Mouse (Mus musculus) cortical plate, adult 2 months (tissue): ENCODE results near the gene AA986860. TPM values are rescaled to one million over a fixed set of nuclear protein-coding genes. Genes with fewer than 3 reads are reported as not detected.

Experiments
- H3K27ac ChIP-seq: fragments of 200-500 bp; 2 replicates; pipeline ENCODE4 v1.5.1; 2012; ENCODE audit warnings: low read length, control low read depth, inconsistent platforms; ENCODE audit not compliant: insufficient read depth
- H3K4me1 ChIP-seq: fragments of 200-500 bp; 2 replicates; pipeline ENCODE4 v1.6.1; 2011; ENCODE audit warnings: low read length; ENCODE audit not compliant: control insufficient read depth, insufficient read depth
- H3K4me3 ChIP-seq: fragments of 200-500 bp; 2 replicates; pipeline ENCODE4 v1.5.1; 2011; ENCODE audit warnings: mild to moderate bottlenecking, low read length, control low read depth; ENCODE audit not compliant: insufficient read depth
- CTCF ChIP-seq: fragments of 200-500 bp; IDR thresholded peaks from 2 replicates; pipeline ENCODE4 v1.5.1; 2011; ENCODE audit warnings: mild to moderate bottlenecking, control low read depth, low read length; ENCODE audit not compliant: insufficient read depth; ENCODE audit errors: extremely low read depth
- POLR2A ChIP-seq: fragments of 200-500 bp; IDR thresholded peaks from 2 replicates; pipeline ENCODE4 v1.6.1; 2011; ENCODE audit warnings: mild to moderate bottlenecking, low read length, control low read depth; ENCODE audit not compliant: insufficient read depth; ENCODE audit errors: extremely low read depth
- polyA plus RNA-seq: library from polyadenylated mRNA; depleted of rRNA; stranded (reverse); fragments of >200 nt; gene quantifications from 2 replicates; pipeline ENCODE4 v1.2.3, GENCODE M21; 2012

The AA986860 gene
- polyA plus RNA-seq, 1 experiment, result 2.4 TPM

DNA sequence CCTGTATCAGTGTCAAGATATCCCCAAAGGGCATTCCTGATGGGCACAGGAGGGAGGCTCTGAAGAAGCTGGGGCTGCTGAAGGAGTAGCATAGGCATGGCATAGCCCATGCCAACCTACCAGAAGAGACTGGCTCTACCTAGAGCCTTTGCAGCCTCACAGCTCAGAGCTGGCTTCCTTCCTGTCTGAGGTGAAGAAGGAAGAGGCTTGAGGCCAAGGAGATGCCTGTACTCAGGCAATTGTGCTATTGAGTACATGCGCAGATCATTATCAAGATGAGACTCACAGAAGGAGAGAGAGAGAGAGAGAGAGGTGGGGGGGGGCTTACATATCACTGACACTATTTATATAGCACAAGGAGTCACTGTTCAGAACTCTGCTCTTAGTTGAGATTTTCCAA, 12.0 kb downstream of the AA986860 start:
- H3K4me1 ChIP-seq, result no peaks in the 10 kb centered on the region
- no peak for TF ChIP-seq CTCF
- no peak for TF ChIP-seq POLR2A

DNA sequence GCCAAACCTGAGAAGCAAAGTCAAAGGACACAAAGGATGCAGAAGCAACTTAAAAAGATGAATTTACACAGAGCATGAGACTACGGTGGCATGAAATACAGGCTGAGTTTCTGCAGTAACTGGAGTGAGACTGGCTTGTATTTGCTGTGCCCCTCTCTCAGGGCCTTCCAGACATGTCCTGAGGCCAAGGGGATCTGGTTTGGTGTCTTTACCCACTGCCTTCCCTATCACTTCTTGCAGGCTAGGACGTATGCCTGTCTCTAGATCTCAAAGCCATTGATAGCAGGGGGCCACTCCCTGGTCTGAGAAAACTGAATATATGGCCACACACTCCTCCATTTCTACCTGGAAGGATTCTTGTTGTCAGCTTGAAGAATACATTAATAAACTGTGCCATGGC, 12.4 kb downstream of the AA986860 start:
- Histone ChIP-seq H3K27ac (no peak overlapping the region), H3K4me1 (no peaks in the 10 kb centered on the region), H3K4me3 (no peak overlapping the region)
- TF ChIP-seq CTCF, result no peak
- no peak for TF ChIP-seq POLR2A

More for the DNA sequence above, 12.0 kb downstream of the AA986860 start:
- no peak overlapping the region for H3K4me3 ChIP-seq
- no peak overlapping the region for H3K27ac ChIP-seq

DNA sequence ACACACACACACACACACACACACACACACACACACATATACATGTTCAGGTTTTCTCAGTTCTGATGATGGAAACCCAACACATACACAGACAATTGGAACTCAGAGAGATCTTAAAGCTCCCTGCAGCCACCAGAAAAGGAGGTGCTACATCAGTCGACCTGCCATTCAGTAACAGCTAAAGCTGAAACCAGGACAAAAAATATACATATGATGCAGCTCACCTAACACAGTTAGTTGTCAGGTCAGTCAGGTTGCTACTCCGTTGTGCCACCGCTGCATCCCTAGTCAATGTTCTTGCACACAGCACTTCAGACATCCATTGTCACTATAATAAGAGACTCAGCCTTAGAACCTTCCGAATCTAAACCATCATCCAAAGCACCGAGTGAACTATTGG, 13.2 kb downstream of the AA986860 start:
- TF ChIP-seq POLR2A, result no peak
- no peak for TF ChIP-seq CTCF
- no peak overlapping the region for H3K4me3 ChIP-seq
- H3K27ac ChIP-seq, result no peak overlapping the region
- H3K4me1 ChIP-seq, result no peaks in the 10 kb centered on the region

DNA sequence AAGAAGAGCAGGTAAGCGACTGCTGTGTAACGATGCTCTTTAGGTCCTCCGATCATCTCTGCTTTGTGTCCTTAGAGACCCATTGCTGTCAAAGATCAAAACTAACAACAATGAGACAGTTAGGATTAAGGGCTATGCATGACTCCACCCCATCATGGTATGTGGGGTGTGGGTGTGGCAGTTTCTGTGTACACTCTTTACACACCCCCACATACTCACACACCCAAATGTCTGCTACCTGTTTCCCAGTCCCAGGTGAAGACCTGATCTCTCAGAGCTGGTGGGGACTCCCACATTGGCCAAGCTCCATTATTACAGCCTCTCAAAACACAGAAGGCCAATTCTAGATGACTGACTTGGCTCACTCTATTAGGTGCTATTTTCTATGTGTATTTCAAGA, 13.8 kb downstream of the AA986860 start:
- H3K4me1 ChIP-seq, result no peaks in the 10 kb centered on the region
- TF ChIP-seq POLR2A (no peak), CTCF (no peak)
- H3K27ac ChIP-seq, result no peak overlapping the region
- H3K4me3 ChIP-seq, result no peak overlapping the region

DNA sequence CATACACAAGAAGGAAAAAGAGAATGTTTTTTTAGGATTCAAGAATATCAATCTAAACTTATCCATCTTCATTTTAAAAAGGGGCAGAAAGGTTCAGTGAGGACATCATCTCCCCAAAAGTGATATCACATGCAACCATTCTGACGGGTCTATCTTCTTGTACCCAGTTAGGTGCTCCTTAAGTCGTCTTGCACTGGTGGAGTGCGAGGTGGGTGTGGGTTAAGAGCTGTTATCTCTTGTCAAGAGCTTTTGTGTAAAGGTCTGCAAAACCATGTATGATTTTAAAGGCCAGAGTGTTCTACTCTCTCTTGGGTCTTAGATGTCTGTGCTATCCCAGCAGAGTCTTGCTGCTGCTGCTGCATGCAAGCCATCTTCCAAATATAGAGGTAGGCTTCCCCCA, 15.0 kb downstream of the AA986860 start:
- no peaks in the 10 kb centered on the region for H3K4me1 ChIP-seq
- H3K27ac ChIP-seq, result no peak overlapping the region
- TF ChIP-seq CTCF, result no peak
- no peak overlapping the region for H3K4me3 ChIP-seq

DNA sequence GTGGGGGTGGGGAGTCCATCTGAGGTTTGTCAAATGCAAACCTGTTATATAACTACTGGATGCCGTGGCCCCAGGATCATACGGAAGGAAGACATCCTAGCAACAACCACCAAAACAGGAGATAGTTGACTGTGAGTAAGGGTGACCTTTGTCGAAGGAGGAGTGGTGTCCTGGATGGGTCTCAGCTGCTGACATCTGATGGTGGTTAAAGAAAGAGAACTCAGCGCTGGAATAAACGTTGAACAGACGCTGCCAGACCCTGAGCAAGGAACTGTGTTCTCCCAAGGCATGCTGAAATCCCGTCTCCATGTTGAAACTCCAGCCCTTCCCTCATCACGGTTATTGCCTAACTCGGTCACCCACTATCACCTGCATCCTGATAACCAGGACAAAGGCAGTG, 27.9 kb downstream of the AA986860 start:
- Histone ChIP-seq H3K4me3 (no peak overlapping the region), H3K4me1 (no peaks in the 10 kb centered on the region), H3K27ac (no peak overlapping the region)
- TF ChIP-seq POLR2A, result no peak
- no peak for TF ChIP-seq CTCF

DNA sequence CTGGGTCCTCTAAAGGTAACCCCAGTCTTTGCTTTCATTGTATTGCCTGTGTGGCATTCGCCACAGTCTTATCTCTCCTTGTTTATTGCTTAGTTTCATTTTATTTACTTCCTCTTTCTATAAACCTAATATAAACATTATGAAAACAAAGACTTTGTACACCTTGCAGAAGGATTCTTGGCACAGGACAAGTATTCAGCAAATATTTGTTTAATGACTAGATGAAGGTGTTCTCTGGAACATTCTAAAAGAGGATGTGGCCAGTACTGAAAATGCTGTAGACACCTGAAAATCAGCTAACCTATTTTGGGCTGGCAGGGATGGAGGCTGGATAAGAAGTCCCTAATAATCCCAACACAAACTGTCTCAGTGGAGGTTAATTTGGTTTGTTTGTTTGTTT, 29.8 kb downstream of the AA986860 start:
- no peak for TF ChIP-seq CTCF
- no peak for TF ChIP-seq POLR2A
- H3K27ac ChIP-seq, result no peak overlapping the region
- no peaks in the 10 kb centered on the region for H3K4me1 ChIP-seq
- no peak overlapping the region for H3K4me3 ChIP-seq

DNA sequence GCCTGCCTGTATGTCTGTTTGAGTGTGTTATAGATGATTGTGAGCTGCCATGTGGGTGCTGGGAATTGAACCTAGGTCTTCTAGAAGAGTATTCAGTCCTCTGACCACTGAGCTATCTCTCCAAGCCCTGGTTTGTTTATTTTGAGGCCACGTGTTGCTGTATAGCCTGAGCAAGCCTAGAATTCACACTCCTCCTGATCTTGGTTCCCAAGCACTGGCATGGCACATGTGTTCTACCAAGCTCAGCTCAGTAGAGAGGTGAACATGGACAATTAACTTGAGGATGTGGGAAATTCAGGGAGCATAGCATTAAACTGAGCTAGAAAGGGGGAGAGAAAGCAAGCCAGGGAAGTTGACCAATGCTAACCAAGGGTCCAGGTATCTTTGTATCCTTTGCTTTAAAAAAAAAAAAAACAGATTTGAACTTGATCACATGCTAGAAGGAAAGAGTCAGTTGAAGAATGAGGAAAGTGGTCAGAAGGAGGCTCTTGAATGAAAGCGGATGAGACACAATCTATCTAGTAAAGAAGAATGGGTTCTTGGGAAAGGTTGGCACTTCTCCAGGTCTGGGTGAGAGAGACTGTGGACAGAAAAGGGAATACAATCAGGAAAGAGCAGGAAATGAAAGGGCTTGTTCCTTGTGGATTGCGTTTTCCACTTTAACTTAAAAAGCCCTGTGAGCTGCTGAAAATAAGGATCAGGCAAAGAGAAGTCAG, 30.4 kb downstream of the AA986860 start:
- no peak for TF ChIP-seq POLR2A
- no peak for TF ChIP-seq CTCF
- Histone ChIP-seq H3K4me1 (no peaks in the 10 kb centered on the region), H3K4me3 (no peak overlapping the region), H3K27ac (no peak overlapping the region)

DNA sequence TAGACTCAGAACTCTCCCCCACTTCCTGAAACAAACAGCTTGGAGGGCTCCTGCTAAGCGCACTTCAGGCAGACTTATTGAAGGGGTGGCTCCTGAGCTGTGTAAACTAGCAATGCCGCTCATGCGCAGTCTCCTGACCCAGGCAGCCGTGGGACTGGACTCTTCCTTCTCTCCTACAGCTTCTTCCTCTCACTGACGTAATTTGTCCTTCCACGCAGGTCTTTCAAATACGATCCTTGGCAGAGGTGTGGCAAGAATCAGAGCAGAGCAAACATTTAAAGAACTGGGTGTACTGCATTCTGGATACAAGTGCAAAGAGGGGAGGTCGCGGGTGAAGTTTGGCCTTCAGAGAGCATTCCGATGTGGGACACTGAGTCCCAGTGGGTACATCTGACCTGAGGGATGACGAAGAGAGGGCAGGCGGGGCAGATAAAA, 32.3 kb downstream of the AA986860 start:
- H3K4me3 ChIP-seq, result no peak overlapping the region
- H3K27ac ChIP-seq, result no peak overlapping the region
- TF ChIP-seq CTCF, result no peak
- no peak for TF ChIP-seq POLR2A
- no peaks in the 10 kb centered on the region for H3K4me1 ChIP-seq

DNA sequence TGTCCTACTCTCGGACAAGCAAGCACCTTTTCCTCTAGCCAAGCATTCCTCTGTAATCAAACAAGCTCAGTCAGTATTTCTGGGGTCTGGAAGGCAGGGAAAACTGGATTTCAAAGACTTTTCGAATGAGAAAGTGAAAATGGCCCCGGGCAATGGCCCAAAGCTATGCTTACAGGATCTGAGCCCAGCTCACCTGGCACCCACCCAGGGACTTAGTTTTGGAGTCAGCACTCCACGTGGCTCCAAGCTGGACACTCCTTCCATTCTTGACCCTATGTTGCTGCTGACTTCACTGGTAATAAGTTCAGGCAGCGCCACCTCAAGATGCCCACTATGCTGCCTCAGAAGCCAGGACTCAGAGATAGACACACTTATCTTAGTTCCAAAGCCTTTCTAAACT, 35.3 kb downstream of the AA986860 start:
- Histone ChIP-seq H3K4me1 (no peaks in the 10 kb centered on the region), H3K27ac (no peak overlapping the region), H3K4me3 (no peak overlapping the region)
- TF ChIP-seq CTCF, result no peak
- TF ChIP-seq POLR2A, result no peak
